Mouse (Mus musculus) thymus, postnatal 4 days (tissue): ENCODE measurements at regions not wholly inside any gene's neighbourhood (a gene's known extent, or its start where the extent isn't known, plus 50 kb on each side); places are given as distances from the start of the nearest gene placed in this dataset.

Source experiments
- DNase-seq: peaks from one replicate; pipeline ENCODE4 v3.0.0; 2021

- no peak for DNase-seq
These were observed 307.3 kb upstream of the Clint1 start for GRCm38 (mm10) chr11:45544531-45544930.

DNA sequence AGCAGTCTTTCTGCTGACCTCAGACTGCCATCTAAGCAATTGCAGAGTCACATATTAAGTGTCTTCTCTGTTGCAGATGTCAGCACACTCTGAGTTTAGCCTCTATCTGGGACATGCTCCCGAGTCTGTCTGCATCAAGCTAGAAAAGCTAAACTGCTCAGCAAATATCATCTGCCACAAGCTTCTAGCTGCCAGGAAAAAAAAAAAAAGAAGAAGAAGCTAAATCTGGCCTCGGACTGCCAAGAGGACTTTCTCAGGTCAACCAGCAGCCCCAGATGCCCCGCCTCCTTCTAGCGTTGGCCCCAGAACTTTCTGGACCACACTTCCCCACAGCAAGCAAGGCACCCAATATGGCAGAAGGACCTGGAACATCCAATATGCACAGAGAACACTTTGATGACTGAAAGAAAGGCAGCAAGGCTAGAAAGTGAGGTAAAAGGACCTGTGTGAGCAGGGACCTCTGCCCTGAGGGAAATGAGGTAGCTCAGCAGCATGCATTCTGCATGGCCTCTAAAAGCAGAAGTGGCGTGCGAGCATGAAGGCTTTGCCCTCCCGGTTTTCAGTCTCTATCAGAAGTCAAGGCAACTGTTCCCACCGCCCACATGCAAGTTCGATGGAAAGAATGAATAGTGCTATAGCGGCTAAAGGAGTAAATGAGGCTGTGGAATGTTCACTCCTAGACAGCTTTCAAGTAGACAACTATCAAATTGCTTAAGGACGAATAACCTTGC is 305.8 kb upstream of the Clint1 start:
- no peak for DNase-seq

- no peak for DNase-seq
These were observed 305.0 kb upstream of the Clint1 start for GRCm38 (mm10) chr11:45546861-45547260.

- DNase-seq: no peak
These were observed 301.5 kb upstream of the Clint1 start for GRCm38 (mm10) chr11:45550376-45550775.

DNA sequence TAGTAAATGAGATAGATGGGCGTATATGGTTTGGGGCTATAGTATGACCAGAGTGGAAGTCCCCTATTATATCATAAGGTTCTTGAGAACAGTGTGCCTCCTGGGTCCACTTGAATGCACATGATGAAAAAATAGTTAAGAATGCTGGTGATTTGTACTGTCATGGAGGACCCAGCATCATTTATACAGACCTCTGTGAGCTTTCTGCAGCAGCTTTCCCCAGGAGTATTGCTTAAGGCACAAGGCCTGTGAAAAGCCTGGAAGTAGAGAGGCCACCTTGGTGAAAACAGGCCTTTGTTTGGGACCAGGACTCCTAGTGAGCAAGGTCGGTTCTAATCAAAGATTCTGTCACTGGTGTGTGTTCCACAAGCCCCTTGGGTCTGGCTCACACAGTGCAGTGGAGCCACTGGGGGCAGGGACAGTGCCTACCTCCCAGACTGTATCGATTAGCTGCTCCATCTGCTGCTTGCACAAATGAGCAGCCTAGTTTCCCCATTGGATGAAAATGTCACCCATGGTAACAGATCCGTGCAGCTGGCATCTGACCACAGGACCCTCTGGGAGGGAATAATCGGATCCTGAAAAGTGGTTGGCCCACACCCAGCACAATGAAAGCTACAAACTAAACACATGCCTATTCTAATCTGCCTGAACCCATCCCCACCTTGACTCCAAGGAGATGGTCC is 274.2 kb upstream of the Clint1 start:
- no peak for DNase-seq

- no peak for DNase-seq
These were observed 259.5 kb upstream of the Clint1 start for GRCm38 (mm10) chr11:45592335-45592734.

- no peak for DNase-seq
These were observed 258.8 kb upstream of the Clint1 start for GRCm38 (mm10) chr11:45592890-45593642.

DNA sequence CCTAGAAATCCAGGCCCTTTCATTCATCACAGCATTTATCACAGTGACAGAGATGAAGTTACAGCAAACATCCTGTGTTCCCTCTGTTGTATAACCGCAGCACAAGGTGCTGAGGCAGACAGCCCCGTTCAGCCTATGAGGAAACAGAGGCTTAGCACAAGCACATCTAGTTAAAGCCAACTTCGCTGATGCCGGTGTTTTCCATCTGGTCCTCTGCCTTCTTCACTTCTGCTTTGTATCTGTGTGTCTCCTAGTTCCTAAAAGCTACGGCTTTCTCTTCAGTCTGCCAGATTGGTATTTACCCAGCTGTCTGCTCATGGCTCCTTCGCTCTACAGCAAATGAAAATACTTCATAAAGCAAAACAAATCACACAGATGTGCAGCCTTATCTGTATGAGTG is 256.5 kb upstream of the Clint1 start:
- no peak for DNase-seq

- DNase-seq: no peak
These were observed 230.0 kb upstream of the Clint1 start for GRCm38 (mm10) chr11:45621824-45622223.

- no peak for DNase-seq
These were observed 229.2 kb upstream of the Clint1 start for GRCm38 (mm10) chr11:45622701-45623100.

DNA sequence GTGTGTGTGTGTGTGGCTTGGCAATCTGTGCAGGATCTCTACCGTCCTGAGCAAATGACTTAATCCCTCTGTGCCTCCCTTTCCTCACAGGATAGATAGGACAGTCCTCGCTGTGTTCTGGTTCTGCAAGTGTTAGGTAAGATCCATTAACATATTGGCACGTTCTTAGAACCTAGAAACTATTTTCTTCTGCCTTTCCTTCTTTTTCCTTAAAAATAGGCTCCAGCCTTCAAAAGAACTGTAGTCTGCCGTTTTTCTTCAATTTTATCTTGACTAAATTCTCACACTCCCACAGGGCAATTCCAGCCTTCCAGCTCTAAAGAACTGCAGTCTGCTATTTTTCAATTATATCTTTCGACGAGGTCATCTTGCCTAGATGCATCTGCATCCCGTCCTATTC is 227.6 kb upstream of the Clint1 start:
- no peak for DNase-seq

DNA sequence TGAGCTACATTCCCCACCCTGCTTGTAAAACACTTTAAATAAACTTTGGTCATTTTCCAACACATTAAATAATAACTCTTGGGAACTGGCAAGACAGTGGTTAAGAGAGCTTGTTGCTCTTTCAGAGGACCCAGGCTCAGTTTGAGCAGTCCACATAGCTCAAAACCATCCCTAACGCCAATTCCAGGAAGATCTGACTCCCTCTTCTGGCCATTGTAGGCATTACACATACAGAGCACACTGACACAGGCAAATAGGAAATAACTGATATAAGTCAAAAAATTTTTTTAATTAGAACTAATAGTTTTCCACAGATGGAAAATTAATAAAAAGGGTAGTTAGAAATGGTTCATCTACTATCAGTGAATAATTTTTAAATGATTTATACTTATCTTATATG is 222.6 kb upstream of the Clint1 start:
- peak; percentile 20 for DNase-seq

- no peak for DNase-seq
These were observed 217.2 kb upstream of the Clint1 start for GRCm38 (mm10) chr11:45634535-45635235.

- no peak for DNase-seq
These were observed 216.0 kb upstream of the Clint1 start for GRCm38 (mm10) chr11:45635896-45636295.

DNA sequence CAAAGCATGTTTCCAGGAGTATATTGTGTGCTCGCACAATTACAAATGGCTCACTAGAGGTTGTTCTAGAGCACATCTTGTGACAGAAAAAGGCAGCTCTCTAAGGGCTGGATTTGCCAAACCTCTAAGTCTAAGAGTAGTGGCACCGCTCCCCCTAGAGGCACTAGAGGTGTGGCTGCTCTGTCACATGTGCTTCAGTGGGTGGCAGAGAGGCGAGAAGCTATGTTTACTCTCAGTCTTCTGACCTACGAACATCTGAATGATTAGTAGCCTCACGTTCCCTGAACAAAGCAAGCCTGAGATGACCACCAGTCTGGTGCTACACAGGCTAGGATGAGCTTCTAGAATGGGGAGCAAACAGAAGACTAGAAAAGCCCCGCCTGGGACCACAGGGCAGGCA is 212.6 kb upstream of the Clint1 start:
- DNase-seq: peak; percentile 11

DNA sequence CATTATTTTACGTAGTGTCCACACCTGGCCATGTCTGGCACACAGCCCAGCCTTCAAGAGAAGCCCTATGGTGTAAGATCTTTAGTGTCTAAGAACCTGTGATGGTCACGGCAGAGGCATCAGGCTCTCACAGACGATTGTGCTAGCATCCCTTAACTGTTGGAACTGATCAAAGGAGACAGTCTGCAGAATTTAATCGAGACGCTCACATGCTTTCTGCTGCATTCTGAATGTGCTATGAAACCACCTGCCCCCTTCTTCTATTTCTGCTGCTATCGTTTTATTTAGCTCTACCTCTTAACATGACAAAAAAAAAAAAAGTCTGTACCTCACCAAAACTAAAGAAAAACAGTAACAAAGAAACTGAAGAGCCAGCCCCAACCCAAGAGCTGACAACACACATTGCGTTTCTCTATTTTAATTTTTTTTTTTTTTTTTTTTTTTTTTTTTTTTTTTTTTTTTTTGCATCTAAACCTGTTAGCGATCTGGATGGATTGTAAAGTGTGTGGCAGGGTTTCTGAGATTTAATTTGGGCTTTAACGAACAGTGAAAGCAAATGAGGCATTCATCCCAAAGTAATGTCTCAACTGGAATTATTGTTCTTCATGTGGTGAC is 209.6 kb upstream of the Clint1 start:
- DNase-seq: no peak

- DNase-seq: no peak
These were observed 208.1 kb upstream of the Clint1 start for GRCm38 (mm10) chr11:45643629-45644325.

DNA sequence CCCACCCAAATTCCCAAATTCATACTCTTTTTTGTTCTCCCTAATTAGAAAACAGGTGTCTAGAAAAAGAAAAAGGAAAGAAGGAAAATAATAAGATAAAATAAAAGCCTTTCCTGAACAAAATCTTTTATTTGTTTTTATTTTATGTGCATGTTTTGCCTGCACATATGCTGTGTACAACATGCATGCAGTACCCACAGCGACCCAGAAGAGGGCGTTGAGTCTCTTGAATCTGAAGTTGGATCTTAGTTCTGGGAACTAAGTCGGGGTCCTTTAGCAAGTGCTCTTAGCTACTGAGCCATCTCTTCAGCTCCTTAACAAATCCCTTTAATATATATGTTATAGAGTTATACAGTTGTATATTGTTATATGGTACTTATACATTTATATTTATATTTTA is 206.0 kb upstream of the Clint1 start:
- peak; percentile 30 for DNase-seq

DNA sequence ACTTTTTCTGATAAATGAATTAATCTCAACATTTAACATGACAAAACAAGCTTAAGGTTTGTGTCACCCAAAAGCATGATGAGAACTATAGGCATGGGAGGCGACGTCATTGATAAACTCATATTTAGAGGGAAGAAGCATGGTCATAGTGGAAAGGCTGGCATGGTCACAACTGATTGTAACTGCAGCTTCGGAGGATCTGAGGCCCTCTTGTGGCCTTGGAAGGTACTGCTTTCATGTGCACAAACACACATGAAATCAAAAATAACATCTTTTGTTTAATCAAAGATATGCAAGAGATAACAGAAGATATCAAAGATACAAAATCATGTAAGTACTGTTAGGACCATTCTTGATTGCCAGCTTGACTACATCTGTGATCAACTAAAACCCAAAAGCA is 204.0 kb upstream of the Clint1 start:
- DNase-seq: peak; percentile 49

- DNase-seq: no peak
These were observed 195.6 kb upstream of the Clint1 start for GRCm38 (mm10) chr11:45656260-45656659.

GRCm38 (mm10) chr11:45670156-45670830 is 181.6 kb upstream of the Clint1 start:
- no peak for DNase-seq
